Mouse (Mus musculus): Measurements from ENCODE around the gene Dnajc27. TPM values are rescaled to one million over a fixed set of nuclear protein-coding genes. Genes with fewer than 3 reads are reported as not detected.

The Dnajc27 gene
- polyA plus RNA-seq, 1 experiment from 2014 or later, result 7.5 TPM

DNA sequence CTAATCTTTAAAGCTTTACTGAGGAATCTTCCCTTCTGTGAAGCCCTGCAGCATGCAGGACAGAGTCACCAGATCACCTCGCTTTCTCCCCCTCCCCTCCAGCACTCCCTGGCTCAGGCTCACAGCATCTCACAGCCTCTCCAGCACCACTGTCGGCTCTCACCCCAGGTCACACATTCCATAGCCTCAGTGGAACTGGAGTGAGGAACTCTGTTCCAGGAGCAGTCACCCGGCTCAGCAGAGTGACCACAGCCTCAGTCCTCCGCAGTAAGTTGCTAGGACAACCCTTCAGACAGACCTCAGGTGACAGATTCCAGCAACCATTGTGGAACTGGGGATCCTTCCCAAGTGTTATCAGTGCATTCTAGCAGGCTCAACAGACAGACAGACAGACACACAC, 27.5 kb upstream of the Dnajc27 start:
- no peak; the same call in 1 of the 2 replicates for ATAC-seq (replicated peaks; ENCODE audit: insufficient number of reproducible peaks, insufficient read depth, low FRiP score, low read depth)
- WGBS, result 14% methylated on average over 4 of the region's 4 CpGs

GRCm38 (mm10) chr12:4058321-4058720, 24.1 kb upstream of the Dnajc27 start:
- H3K9ac ChIP-seq, result no peak overlapping the region
- peaks cover 4% of the 10 kb centered on the region for H3K4me1 ChIP-seq (replicated peaks)
- no peak overlapping the region for H3K4me2 ChIP-seq
- ATAC-seq (replicated peaks; ENCODE audit: insufficient number of reproducible peaks, insufficient read depth, low FRiP score, low read depth), result no peak
- H3K36me3 ChIP-seq, result no peaks in the 10 kb centered on the region
- H3K27ac ChIP-seq, result no peak overlapping the region
- no peaks in the 10 kb centered on the region for H3K9me3 ChIP-seq (replicated peaks)
- H3K27me3 ChIP-seq, result no peaks in the 10 kb centered on the region
- no peak overlapping the region for H3K4me3 ChIP-seq
- 48% methylated on average over 9 of the region's 9 CpGs for WGBS

More for the DNA sequence above, 27.5 kb upstream of the Dnajc27 start:
- Histone ChIP-seq H3K27ac (no peak overlapping the region), H3K9ac (no peak overlapping the region), H3K9me3 (replicated peaks) (no peaks in the 10 kb centered on the region), H3K4me1 (replicated peaks) (peaks cover 12% of the 10 kb centered on the region), H3K4me3 (no peak overlapping the region), H3K36me3 (no peaks in the 10 kb centered on the region), H3K4me2 (no peak overlapping the region), H3K27me3 (peaks cover 3% of the 10 kb centered on the region; the same call in 1 of the 2 replicates)

DNA sequence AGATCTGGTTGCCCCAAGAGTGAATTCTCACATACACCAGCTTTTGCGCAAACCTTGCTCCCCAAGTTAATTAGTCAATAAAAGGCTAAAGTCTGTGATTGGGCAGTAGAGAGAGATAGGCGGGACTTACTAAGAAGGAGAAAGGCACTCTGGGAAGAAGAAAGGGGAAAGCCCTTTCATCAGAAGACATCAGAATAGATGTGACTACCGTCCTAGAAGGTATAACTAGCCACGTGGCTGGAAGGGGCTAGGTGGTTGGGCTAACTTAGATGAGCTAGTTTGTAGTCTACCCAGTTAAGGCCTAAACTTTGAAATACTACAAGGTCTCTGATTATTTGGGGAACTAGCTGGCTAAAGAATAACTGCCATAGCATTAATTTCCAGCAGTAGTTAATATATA, 22.7 kb upstream of the Dnajc27 start:
- WGBS, result 85% methylated on average over 4 of the region's 4 CpGs
- H3K9me3 ChIP-seq (replicated peaks), result no peaks in the 10 kb centered on the region
- no peaks in the 10 kb centered on the region for H3K27me3 ChIP-seq
- H3K4me1 ChIP-seq (replicated peaks), result peaks cover 3% of the 10 kb centered on the region
- H3K9ac ChIP-seq, result no peak overlapping the region
- H3K4me2 ChIP-seq, result no peak overlapping the region
- no peak overlapping the region for H3K4me3 ChIP-seq
- no peak overlapping the region for H3K27ac ChIP-seq
- no peaks in the 10 kb centered on the region for H3K36me3 ChIP-seq
- ATAC-seq (replicated peaks; ENCODE audit: insufficient number of reproducible peaks, insufficient read depth, low FRiP score, low read depth), result no peak

DNA sequence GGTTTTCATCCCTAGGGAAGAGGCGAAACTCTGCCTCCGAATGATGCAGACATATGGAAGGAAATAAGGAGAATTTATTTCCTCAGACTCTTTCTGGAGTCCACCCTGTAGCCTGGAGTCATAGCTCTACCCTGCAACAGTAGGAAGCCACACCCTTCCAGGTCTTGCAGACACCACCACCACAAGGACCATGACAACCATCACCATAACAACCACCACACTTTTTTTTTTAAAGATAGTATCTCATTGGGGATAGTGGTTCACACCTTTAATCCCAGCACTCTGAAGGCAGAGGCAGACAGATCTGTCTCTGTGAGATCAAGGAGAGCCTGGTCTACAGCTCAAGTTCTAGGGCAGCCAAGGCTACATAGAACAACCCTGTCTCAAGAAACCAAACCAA, 16.9 kb upstream of the Dnajc27 start:
- no peak overlapping the region for H3K9ac ChIP-seq
- no peak overlapping the region for H3K27ac ChIP-seq
- no peak overlapping the region for H3K4me2 ChIP-seq
- no peaks in the 10 kb centered on the region for H3K4me1 ChIP-seq (replicated peaks)
- no peaks in the 10 kb centered on the region for H3K9me3 ChIP-seq (replicated peaks)
- 0 out of 2 replicates have a peak, but pooled peaks cover 3% of the 10 kb centered on the region for H3K27me3 ChIP-seq
- 88% methylated on average over 2 of the region's 2 CpGs for WGBS
- H3K36me3 ChIP-seq, result no peaks in the 10 kb centered on the region
- ATAC-seq (replicated peaks; ENCODE audit: insufficient number of reproducible peaks, insufficient read depth, low FRiP score, low read depth), result no peak
- H3K4me3 ChIP-seq, result no peak overlapping the region

DNA sequence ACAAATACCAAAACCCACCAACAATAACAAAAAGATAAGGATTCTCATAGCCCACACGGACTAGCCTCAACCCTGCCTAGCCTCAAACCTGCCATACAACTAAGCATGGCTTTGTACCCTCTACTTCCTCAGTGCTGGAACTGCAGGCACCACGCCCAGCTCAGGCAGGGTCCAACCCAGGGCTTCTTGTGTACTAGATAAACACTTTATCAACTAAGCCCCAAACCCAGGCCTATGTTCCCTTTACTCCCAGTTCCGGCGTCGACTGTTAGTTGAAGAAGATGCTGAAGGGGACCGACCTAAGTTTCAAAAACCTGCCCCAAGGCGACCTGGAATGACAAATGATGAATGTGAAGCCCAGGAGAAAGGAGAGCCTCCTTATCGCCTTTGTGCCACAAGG, 16.4 kb upstream of the Dnajc27 start:
- ATAC-seq (replicated peaks; ENCODE audit: insufficient number of reproducible peaks, insufficient read depth, low FRiP score, low read depth), result no peak
- Histone ChIP-seq H3K4me3 (no peak overlapping the region), H3K4me2 (no peak overlapping the region), H3K9me3 (replicated peaks) (no peaks in the 10 kb centered on the region), H3K27ac (no peak overlapping the region), H3K4me1 (replicated peaks) (no peaks in the 10 kb centered on the region), H3K9ac (no peak overlapping the region), H3K27me3 (0 out of 2 replicates have a peak, but pooled peaks cover 3% of the 10 kb centered on the region), H3K36me3 (no peaks in the 10 kb centered on the region)
- WGBS, result 69% methylated on average over 8 of the region's 8 CpGs

GRCm38 (mm10) chr12:4066681-4067459, 15.5 kb upstream of the Dnajc27 start:
- Histone ChIP-seq H3K4me2 (no peak overlapping the region), H3K27me3 (0 out of 2 replicates have a peak, but pooled peaks cover 3% of the 10 kb centered on the region), H3K27ac (no peak overlapping the region), H3K4me1 (replicated peaks) (no peaks in the 10 kb centered on the region), H3K4me3 (no peak overlapping the region), H3K9me3 (replicated peaks) (no peaks in the 10 kb centered on the region), H3K9ac (no peak overlapping the region), H3K36me3 (no peaks in the 10 kb centered on the region)
- no peak for ATAC-seq (replicated peaks; ENCODE audit: insufficient number of reproducible peaks, insufficient read depth, low FRiP score, low read depth)
- WGBS, result 61% methylated on average over 6 of the region's 6 CpGs

GRCm38 (mm10) chr12:4068551-4068950, 13.8 kb upstream of the Dnajc27 start:
- no peak overlapping the region for H3K4me2 ChIP-seq
- H3K9ac ChIP-seq, result no peak overlapping the region
- 75% methylated on average over 4 of the region's 4 CpGs for WGBS
- H3K9me3 ChIP-seq (replicated peaks), result no peaks in the 10 kb centered on the region
- no peak for ATAC-seq (replicated peaks; ENCODE audit: insufficient number of reproducible peaks, insufficient read depth, low FRiP score, low read depth)
- no peak overlapping the region for H3K4me3 ChIP-seq
- no peak overlapping the region for H3K27ac ChIP-seq
- H3K27me3 ChIP-seq, result 0 out of 2 replicates have a peak, but pooled peaks cover 3% of the 10 kb centered on the region
- no peaks in the 10 kb centered on the region for H3K36me3 ChIP-seq
- no peaks in the 10 kb centered on the region for H3K4me1 ChIP-seq (replicated peaks)

DNA sequence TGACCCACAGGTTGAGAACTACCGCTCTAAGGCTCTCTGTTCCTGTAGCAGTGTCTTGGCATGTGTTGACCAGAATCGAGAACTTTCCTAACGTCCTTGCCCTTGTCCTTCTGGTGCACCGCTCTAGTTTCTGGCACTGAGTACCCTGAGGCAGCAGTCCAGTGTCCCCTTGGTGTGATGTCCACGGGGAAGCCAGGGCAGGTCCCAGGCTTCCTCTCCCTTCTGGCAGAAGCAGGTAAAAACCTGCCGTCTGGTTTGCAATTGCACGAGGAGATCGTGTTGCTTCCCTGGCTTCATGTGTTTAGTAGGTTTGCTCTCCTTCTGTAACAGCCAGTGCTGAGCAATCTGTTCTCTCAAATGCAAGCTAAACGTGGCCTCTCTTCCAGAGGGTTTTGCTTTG, 10.7 kb upstream of the Dnajc27 start:
- 74% methylated on average over 9 of the region's 9 CpGs for WGBS
- H3K27me3 ChIP-seq, result 0 out of 2 replicates have a peak, but pooled peaks cover under 1% of the 10 kb centered on the region
- no peak overlapping the region for H3K4me3 ChIP-seq
- no peak for ATAC-seq (replicated peaks; ENCODE audit: insufficient number of reproducible peaks, insufficient read depth, low FRiP score, low read depth)
- H3K27ac ChIP-seq, result no peak overlapping the region
- H3K4me2 ChIP-seq, result no peak overlapping the region
- peaks cover 3% of the 10 kb centered on the region for H3K4me1 ChIP-seq (replicated peaks)
- H3K9ac ChIP-seq, result no peak overlapping the region
- no peaks in the 10 kb centered on the region for H3K36me3 ChIP-seq
- H3K9me3 ChIP-seq (replicated peaks), result no peaks in the 10 kb centered on the region

- Histone ChIP-seq H3K4me3 (no peak overlapping the region), H3K4me1 (replicated peaks) (peaks cover 3% of the 10 kb centered on the region), H3K4me2 (no peak overlapping the region), H3K9me3 (replicated peaks) (no peaks in the 10 kb centered on the region), H3K27ac (no peak overlapping the region), H3K27me3 (no peaks in the 10 kb centered on the region), H3K36me3 (no peaks in the 10 kb centered on the region), H3K9ac (no peak overlapping the region)
- 33% methylated on average over 8 of the region's 8 CpGs for WGBS
- ATAC-seq (replicated peaks; ENCODE audit: insufficient number of reproducible peaks, insufficient read depth, low FRiP score, low read depth), result no peak
These were observed 7.0 kb upstream of the Dnajc27 start for GRCm38 (mm10) chr12:4075407-4075806.

DNA sequence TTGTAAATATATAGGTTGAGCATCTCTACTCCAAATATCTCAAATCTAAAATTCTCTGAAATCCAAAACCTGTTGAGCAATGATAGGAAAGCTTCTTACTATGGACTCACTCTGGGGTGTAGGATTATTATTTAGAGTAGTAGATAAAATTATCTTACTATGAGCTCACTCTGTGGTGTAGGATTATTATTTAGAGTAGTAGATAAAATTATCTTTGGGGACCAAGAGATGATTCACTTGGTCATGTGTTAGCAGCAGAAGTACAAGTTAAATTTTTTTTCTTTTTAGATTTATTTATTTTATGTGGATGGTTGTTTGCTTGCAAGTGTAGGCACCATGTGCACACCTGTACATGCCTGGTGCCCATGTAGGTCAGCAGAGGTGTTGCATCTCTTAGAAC, 6.0 kb upstream of the Dnajc27 start:
- Histone ChIP-seq H3K27me3 (no peaks in the 10 kb centered on the region), H3K27ac (no peak overlapping the region), H3K4me3 (no peak overlapping the region), H3K9me3 (replicated peaks) (no peaks in the 10 kb centered on the region), H3K9ac (no peak overlapping the region), H3K4me1 (replicated peaks) (peaks cover 3% of the 10 kb centered on the region), H3K4me2 (no peak overlapping the region), H3K36me3 (no peaks in the 10 kb centered on the region)
- no peak for ATAC-seq (replicated peaks; ENCODE audit: insufficient number of reproducible peaks, insufficient read depth, low FRiP score, low read depth)

DNA sequence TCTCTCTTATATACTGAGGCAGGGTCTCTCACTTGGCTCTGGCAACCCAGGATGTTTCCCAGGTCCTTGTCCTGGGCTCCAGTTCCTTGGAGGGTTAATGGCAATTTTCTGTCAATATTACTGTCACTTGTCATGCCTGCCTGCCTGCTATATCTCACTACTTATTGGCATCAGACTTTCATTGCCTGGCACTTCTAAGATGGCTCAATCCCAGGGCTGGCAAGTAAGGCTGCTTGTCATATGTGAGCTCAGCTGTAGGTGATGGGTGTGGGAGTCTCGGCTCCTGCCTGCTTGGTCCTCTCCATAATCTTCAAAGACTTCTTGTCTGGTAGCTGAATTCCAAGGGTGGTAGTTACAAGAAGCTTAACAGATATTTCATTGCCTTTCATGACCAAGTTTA, 4.3 kb upstream of the Dnajc27 start:
- H3K4me1 ChIP-seq (replicated peaks), result peaks cover 10% of the 10 kb centered on the region
- 26% methylated on average over 1 of the region's 1 CpGs for WGBS
- ATAC-seq (replicated peaks; ENCODE audit: insufficient number of reproducible peaks, insufficient read depth, low FRiP score, low read depth), result no peak
- no peak overlapping the region for H3K9ac ChIP-seq
- H3K27ac ChIP-seq, result no peak overlapping the region
- H3K27me3 ChIP-seq, result no peaks in the 10 kb centered on the region
- H3K4me2 ChIP-seq, result no peak overlapping the region
- no peak overlapping the region for H3K4me3 ChIP-seq
- H3K9me3 ChIP-seq (replicated peaks), result no peaks in the 10 kb centered on the region
- H3K36me3 ChIP-seq, result no peaks in the 10 kb centered on the region

DNA sequence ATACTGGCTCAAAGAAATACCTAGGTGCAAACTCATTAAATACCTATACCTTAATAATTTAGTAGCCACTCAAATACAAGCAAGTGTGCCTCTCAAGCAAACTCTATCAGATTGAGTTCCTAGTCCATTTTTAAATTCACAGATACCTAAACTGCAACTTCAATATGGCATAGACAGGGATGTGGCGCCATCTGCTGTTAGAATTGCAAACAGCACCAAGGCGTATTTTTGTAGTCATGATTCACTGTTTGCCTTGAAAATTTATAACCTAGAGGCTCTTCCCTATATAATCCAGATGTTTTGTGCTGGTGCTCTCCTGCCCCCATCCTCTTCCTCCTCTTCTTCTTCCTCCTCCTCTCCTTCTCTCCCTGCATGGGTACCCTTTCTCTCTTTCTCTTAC, 2.1 kb upstream of the Dnajc27 start:
- H3K9ac ChIP-seq, result no peak overlapping the region
- peaks cover 12% of the 10 kb centered on the region for H3K4me1 ChIP-seq (replicated peaks)
- no peak overlapping the region for H3K4me3 ChIP-seq
- H3K9me3 ChIP-seq (replicated peaks), result no peaks in the 10 kb centered on the region
- no peaks in the 10 kb centered on the region for H3K36me3 ChIP-seq
- H3K27me3 ChIP-seq, result no peaks in the 10 kb centered on the region
- ATAC-seq (replicated peaks; ENCODE audit: insufficient number of reproducible peaks, insufficient read depth, low FRiP score, low read depth), result no peak
- 0% methylated on average over 2 of the region's 2 CpGs for WGBS
- no peak overlapping the region for H3K27ac ChIP-seq
- no peak overlapping the region for H3K4me2 ChIP-seq

All from heart, embryonic 15.5 days (tissue).